Mouse (Mus musculus): Measurements from ENCODE around the gene Ercc6l2.

GRCm38 (mm10) chr13:63872585-63873282, 57.7 kb downstream of the Ercc6l2 start:
- TF ChIP-seq CTCF (IDR thresholded peaks at IDR 0.05; ENCODE audit: extremely low read depth, insufficient read depth, insufficient read length, insufficient replicate concordance) = no peak
- no peak for TF ChIP-seq POLR2A (IDR thresholded peaks at IDR 0.05; ENCODE audit: low read depth, low read length)

Measured in spleen, adult 2 months (tissue).